Mouse (Mus musculus) midbrain, embryonic 13.5 days (tissue): ENCODE data around the gene Dll4. TPM values are rescaled to one million over a fixed set of nuclear protein-coding genes. Genes with fewer than 3 reads are reported as not detected.

ENCODE experiments used
- ATAC-seq: fragments of 200-750 bp; cut with Nextera tagmentation; 2 replicates; pipeline ENCODE4 v1.8.0; 2017; ENCODE audit warnings: mild to moderate bottlenecking, moderate TSS enrichment, moderate library complexity
- H3K27ac ChIP-seq: fragments of 300-500 bp; sonication (generic); 2 replicates; pipeline ENCODE4 v1.5.1; 2015; ENCODE audit warnings: inconsistent platforms, mild to moderate bottlenecking, moderate library complexity
- H3K27me3 ChIP-seq: fragments of 300-500 bp; sonication (generic); 2 replicates; pipeline ENCODE4 v1.6.1; 2015; ENCODE audit warnings: mild to moderate bottlenecking, inconsistent platforms
- H3K36me3 ChIP-seq: fragments of 300-500 bp; sonication (generic); 2 replicates; pipeline ENCODE4 v1.6.1; 2015; ENCODE audit warnings: mild to moderate bottlenecking, inconsistent platforms
- H3K4me1 ChIP-seq: fragments of 300-500 bp; sonication (generic); replicated peaks from 2 replicates; pipeline ENCODE4 v1.6.1; 2015; ENCODE audit warnings: inconsistent platforms
- H3K4me2 ChIP-seq: fragments of 300-500 bp; sonication (generic); replicated peaks from 2 replicates; pipeline ENCODE4 v1.6.1; 2015; ENCODE audit warnings: moderate library complexity, mild to moderate bottlenecking, inconsistent platforms
- H3K4me3 ChIP-seq: fragments of 300-500 bp; sonication (generic); replicated peaks from 2 replicates; pipeline ENCODE4 v1.5.1; 2015; ENCODE audit warnings: mild to moderate bottlenecking, inconsistent platforms
- H3K9ac ChIP-seq: fragments of 300-500 bp; sonication (generic); replicated peaks from 2 replicates; pipeline ENCODE4 v1.6.1; 2015; ENCODE audit warnings: mild to moderate bottlenecking, inconsistent platforms
- H3K9me3 ChIP-seq: fragments of 300-500 bp; sonication (generic); 2 replicates; pipeline ENCODE4 v1.6.1; 2016; ENCODE audit warnings: mild to moderate bottlenecking, inconsistent platforms
- WGBS: fragments of 180-500 bp; shearing (Covaris S2); methylation state at CpG from one replicate; pipeline ENCODE4 v1.1.7; 2015; 5-methylcytosine and 5-hydroxymethylcytosine counted together
- polyA plus RNA-seq: library from polyadenylated mRNA; unstranded; fragments of >200 nt; fragmentation: Nextera tagmentation; extraction: Ambion mirVana; gene quantifications from 2 replicates; pipeline ENCODE4 v1.2.1, GENCODE M21; 2015

Gene Dll4
- polyA plus RNA-seq, 1 experiment from 2014 or later = 5.9 TPM

DNA sequence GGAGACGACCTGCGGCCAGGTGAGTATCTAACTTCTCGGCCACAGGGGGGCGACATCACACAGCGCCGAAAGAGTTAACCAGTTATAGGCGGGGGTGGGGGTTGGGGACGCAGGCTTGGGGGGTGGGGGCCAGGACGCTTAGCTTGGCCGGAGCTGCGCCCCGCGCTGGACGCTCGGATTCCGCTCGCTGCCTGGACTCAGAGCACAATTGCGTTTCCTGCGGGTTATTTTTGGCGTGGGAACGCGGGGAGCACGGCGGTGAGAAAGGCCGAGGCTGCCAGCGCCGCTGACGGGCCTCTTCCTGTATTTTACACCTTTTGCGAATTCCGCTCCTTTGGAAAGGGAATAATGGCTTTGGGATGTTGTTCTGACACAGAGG is 1.5 kb downstream of the Dll4 start:
- Histone ChIP-seq H3K27ac (no peak overlapping the region), H3K4me3 (peak overlapping the region; percentile 48), H3K4me1 (peaks cover 66% of the 10 kb centered on the region), H3K4me2 (peak overlapping the region; percentile 79), H3K9ac (peak overlapping the region; percentile 60), H3K9me3 (no peaks in the 10 kb centered on the region), H3K36me3 (no peaks in the 10 kb centered on the region), H3K27me3 (peaks cover 98% of the 10 kb centered on the region)
- WGBS = 0% methylated on average over 30 of the region's 30 CpGs
- no peak for ATAC-seq

DNA sequence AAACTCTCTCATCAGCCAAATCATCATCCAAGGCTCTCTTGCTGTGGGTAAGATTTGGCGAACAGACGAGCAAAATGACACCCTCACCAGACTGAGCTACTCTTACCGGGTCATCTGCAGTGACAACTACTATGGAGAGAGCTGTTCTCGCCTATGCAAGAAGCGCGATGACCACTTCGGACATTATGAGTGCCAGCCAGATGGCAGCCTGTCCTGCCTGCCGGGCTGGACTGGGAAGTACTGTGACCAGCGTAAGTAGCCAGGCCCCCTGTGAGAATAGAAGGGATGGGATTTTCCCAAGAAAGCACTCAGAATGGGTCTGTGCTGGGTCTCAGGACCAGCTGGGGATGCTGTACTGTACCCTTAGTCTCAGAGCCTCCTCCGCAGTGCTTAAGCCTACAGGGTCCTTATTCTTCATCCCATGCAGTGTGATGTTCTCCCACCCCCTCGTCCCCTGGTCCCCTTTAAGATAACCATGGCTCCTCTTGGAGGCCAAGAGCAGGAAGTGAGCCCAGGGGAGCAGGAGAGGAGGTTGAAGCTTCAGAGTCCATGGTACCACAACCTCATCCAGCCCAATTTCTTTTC is 2.5 kb downstream of the Dll4 start:
- peaks cover 56% of the 10 kb centered on the region for H3K4me1 ChIP-seq
- H3K27me3 ChIP-seq = peaks cover 95% of the 10 kb centered on the region
- WGBS = 16% methylated on average over 11 of the region's 11 CpGs
- no peak for ATAC-seq
- no peaks in the 10 kb centered on the region for H3K36me3 ChIP-seq
- H3K9ac ChIP-seq = no peak overlapping the region
- H3K9me3 ChIP-seq = no peaks in the 10 kb centered on the region
- H3K4me3 ChIP-seq = peak overlapping the region; percentile 48
- H3K27ac ChIP-seq = no peak overlapping the region
- H3K4me2 ChIP-seq = peak overlapping the region; percentile 79

DNA sequence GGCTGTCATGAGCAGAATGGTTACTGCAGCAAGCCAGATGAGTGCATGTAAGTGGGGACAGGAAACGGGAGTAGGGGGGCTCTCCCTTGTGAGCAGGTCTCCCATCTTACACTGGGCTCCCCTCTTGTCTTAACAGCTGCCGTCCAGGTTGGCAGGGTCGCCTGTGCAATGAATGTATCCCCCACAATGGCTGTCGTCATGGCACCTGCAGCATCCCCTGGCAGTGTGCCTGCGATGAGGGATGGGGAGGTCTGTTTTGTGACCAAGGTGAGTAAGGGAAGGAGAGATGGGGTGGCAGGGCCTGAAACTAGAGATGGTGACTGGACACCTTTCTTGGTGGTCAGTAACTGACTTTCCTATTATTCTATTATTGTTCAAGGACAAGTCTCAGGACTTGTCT is 3.0 kb downstream of the Dll4 start:
- Histone ChIP-seq H3K9ac (no peak overlapping the region), H3K4me1 (peaks cover 53% of the 10 kb centered on the region), H3K4me2 (peak overlapping the region; percentile 79), H3K27ac (no peak overlapping the region), H3K36me3 (no peaks in the 10 kb centered on the region), H3K9me3 (no peaks in the 10 kb centered on the region), H3K27me3 (peaks cover 90% of the 10 kb centered on the region), H3K4me3 (peak overlapping the region; percentile 48; the same call in 1 of the 2 replicates)
- 39% methylated on average over 5 of the region's 5 CpGs for WGBS
- no peak for ATAC-seq

DNA sequence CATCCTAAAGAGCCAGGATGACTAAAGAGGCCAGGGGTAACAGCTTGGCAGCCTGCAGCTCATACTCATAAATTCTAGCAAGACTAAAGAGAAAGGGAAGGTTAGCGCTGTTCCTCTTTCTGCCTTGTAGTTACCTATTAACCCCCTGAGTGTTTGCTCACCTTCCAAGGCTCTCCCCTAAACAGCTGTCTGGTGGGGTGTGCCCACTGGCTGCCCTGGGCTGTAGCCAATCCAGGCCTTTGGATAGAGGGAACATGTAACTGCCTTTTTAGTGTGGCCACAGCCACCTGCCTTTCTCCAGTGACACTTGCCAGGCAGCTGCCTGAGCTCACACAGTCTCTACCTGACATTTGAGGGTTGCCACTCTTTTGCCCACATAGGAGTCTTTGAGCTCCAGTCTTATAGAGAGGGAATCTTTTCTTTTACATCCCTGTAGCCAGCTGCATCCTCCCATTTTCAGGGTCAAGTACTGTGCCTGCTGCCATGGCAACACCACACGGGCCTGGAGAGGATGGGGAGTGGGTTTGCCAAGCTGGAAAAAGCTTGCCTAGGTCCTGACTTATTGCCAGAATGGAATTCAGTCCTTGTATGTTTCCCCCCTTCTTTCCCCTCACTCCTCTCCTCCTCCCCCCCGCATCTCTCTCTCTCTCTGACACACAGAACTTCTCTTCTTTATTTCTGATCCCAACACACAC is 3.7 kb downstream of the Dll4 start:
- H3K9ac ChIP-seq = peak overlapping the region; percentile 39; the same call in 1 of the 2 replicates
- peaks cover 82% of the 10 kb centered on the region for H3K27me3 ChIP-seq
- 54% methylated on average over 3 of the region's 3 CpGs for WGBS
- H3K4me3 ChIP-seq = no peak overlapping the region
- no peak overlapping the region for H3K27ac ChIP-seq
- ATAC-seq = peak; percentile 25; the same call in 1 of the 2 replicates
- no peaks in the 10 kb centered on the region for H3K36me3 ChIP-seq
- peaks cover 47% of the 10 kb centered on the region for H3K4me1 ChIP-seq
- H3K9me3 ChIP-seq = no peaks in the 10 kb centered on the region
- H3K4me2 ChIP-seq = peak overlapping the region; percentile 79; the same call in 1 of the 2 replicates

DNA sequence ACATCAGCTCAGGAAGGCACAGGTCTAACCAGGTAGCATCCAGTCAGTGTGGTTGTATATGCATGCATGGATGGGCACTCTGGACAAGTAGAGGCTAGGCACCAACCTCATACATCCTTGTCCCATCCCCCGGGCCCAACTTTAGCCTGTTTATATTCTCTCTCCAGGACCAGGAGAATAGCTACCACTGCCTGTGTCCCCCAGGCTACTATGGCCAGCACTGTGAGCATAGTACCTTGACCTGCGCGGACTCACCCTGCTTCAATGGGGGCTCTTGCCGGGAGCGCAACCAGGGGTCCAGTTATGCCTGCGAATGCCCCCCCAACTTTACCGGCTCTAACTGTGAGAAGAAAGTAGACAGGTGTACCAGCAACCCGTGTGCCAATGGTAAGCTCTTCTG is 5.2 kb downstream of the Dll4 start:
- Histone ChIP-seq H3K36me3 (no peaks in the 10 kb centered on the region), H3K4me1 (peaks cover 31% of the 10 kb centered on the region), H3K9me3 (no peaks in the 10 kb centered on the region), H3K27me3 (peaks cover 74% of the 10 kb centered on the region), H3K4me2 (no peak overlapping the region), H3K9ac (no peak overlapping the region), H3K27ac (no peak overlapping the region), H3K4me3 (no peak overlapping the region)
- 93% methylated on average over 8 of the region's 8 CpGs for WGBS
- ATAC-seq = no peak

DNA sequence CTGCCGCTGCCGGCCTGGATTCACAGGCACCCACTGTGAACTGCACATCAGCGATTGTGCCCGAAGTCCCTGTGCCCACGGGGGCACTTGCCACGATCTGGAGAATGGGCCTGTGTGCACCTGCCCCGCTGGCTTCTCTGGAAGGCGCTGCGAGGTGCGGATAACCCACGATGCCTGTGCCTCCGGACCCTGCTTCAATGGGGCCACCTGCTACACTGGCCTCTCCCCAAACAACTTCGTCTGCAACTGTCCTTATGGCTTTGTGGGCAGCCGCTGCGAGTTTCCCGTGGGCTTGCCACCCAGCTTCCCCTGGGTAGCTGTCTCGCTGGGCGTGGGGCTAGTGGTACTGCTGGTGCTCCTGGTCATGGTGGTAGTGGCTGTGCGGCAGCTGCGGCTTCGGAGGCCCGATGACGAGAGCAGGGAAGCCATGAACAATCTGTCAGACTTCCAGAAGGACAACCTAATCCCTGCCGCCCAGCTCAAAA is 6.6 kb downstream of the Dll4 start:
- H3K27ac ChIP-seq = no peak overlapping the region
- H3K4me3 ChIP-seq = no peak overlapping the region
- no peak for ATAC-seq
- no peaks in the 10 kb centered on the region for H3K36me3 ChIP-seq
- H3K9me3 ChIP-seq = no peaks in the 10 kb centered on the region
- peaks cover 18% of the 10 kb centered on the region for H3K4me1 ChIP-seq
- WGBS = 75% methylated on average over 24 of the region's 24 CpGs
- no peak overlapping the region for H3K9ac ChIP-seq
- H3K4me2 ChIP-seq = no peak overlapping the region
- peaks cover 73% of the 10 kb centered on the region for H3K27me3 ChIP-seq

DNA sequence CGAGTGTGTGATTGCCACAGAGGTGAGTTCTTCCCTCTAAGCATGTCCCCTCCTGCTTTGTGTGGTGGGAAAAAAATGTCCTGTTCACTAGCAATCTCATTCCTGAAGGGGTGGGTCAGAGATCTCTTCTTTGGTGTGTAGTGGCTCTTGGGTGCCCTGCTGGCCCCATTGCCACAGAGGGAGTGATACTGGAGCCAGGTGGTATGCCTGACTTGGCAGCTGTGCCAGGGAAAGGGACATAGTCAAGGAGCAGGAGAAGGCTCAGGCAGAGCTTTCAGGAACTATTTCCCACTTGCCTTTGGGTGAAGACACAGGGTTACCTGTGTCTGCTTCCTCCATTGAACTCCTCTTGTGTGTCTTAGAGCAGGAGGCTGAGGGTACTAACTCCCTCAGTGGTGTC is 8.6 kb downstream of the Dll4 start:
- Histone ChIP-seq H3K36me3 (no peaks in the 10 kb centered on the region), H3K27me3 (peaks cover 55% of the 10 kb centered on the region), H3K9ac (no peak overlapping the region), H3K9me3 (no peaks in the 10 kb centered on the region), H3K4me1 (peaks cover 9% of the 10 kb centered on the region), H3K27ac (no peak overlapping the region), H3K4me2 (no peak overlapping the region), H3K4me3 (no peak overlapping the region)
- 61% methylated on average over 1 of the region's 1 CpGs for WGBS
- ATAC-seq = no peak

DNA sequence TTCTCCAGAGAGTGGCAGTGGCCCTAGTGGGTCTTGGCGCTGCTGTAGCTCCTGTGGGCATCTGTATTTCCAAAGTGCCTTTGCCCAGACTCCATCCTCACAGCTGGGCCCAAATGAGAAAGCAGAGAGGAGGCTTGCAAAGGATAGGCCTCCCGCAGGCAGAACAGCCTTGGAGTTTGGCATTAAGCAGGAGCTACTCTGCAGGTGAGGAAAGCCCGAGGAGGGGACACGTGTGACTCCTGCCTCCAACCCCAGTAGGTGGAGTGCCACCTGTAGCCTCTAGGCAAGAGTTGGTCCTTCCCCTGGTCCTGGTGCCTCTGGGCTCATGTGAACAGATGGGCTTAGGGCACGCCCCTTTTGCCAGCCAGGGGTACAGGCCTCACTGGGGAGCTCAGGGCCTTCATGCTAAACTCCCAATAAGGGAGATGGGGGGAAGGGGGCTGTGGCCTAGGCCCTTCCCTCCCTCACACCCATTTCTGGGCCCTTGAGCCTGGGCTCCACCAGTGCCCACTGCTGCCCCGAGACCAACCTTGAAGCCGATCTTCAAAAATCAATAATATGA is 9.5 kb downstream of the Dll4 start:
- 72% methylated on average over 7 of the region's 7 CpGs for WGBS
- Histone ChIP-seq H3K9ac (no peak overlapping the region), H3K4me1 (0 out of 2 replicates have a peak, but pooled peaks cover 5% of the 10 kb centered on the region), H3K36me3 (no peaks in the 10 kb centered on the region), H3K27me3 (peaks cover 48% of the 10 kb centered on the region), H3K9me3 (no peaks in the 10 kb centered on the region), H3K4me2 (no peak overlapping the region), H3K4me3 (no peak overlapping the region), H3K27ac (no peak overlapping the region)
- ATAC-seq = no peak

DNA sequence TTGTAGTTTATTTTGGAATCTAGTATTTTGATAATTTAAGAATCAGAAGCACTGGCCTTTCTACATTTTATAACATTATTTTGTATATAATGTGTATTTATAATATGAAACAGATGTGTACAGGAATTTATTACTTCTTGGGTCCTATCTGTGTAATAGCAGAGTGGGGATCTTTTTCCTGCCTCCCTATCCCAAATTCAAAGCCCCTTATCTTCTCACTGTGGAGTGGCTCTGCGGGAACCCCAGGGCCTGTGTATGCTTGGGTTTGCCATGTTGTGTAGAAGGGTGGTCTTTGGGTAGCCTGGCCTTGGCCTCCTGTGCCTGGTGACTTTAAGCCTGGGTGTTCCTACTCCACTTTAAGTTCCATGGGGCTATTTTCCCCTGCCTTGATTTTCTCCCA is 10.0 kb downstream of the Dll4 start:
- WGBS = 89% methylated on average over 1 of the region's 1 CpGs
- H3K27ac ChIP-seq = no peak overlapping the region
- ATAC-seq = no peak
- no peaks in the 10 kb centered on the region for H3K36me3 ChIP-seq
- no peak overlapping the region for H3K4me2 ChIP-seq
- H3K9ac ChIP-seq = no peak overlapping the region
- H3K4me3 ChIP-seq = no peak overlapping the region
- H3K9me3 ChIP-seq = no peaks in the 10 kb centered on the region
- 0 out of 2 replicates have a peak, but pooled peaks cover 5% of the 10 kb centered on the region for H3K4me1 ChIP-seq
- peaks cover 46% of the 10 kb centered on the region for H3K27me3 ChIP-seq

DNA sequence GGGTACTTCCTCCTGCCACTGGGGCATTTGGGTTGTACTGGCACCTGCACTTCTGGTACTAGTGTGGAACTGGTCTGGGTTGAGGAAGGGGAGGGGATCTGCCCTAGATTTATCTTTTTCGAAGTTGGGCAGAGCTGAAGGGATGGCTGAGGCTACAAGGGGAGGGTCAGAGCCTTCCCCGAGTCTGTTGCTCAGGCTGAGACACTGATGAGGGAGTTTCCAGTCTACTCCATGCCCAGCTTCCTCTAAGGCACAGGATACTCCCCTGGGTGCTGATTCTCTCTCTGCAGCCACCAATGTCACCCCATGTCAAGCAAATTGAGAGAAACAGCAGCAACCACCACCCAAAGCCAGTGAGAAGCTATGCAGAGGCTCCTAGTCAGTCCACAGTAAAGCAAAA is 10.4 kb downstream of the Dll4 start:
- H3K4me2 ChIP-seq = no peak overlapping the region
- WGBS = 80% methylated on average over 2 of the region's 2 CpGs
- H3K9ac ChIP-seq = no peak overlapping the region
- peaks cover 41% of the 10 kb centered on the region for H3K27me3 ChIP-seq
- H3K9me3 ChIP-seq = no peaks in the 10 kb centered on the region
- 0 out of 2 replicates have a peak, but pooled peaks cover 5% of the 10 kb centered on the region for H3K4me1 ChIP-seq
- H3K36me3 ChIP-seq = no peaks in the 10 kb centered on the region
- ATAC-seq = no peak
- H3K27ac ChIP-seq = no peak overlapping the region
- H3K4me3 ChIP-seq = no peak overlapping the region

DNA sequence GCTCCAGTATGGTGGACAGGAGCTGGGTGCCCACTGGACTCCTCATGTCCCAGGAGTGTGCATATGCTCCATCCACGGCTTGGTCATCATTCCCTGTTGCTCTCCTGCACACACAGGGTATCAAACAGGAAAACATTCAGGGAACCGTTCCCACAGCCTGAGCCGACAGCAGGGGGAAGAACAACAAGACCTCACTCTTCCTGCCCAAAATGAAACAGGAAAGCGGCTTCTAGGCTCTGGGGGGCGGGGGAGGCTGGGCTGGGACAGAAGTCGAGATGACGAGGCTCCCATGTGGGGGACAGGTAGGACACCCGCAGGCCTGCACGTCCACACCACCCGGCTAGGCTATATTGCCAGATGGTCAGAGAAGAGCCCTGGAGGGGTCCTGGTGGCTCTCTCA is 10.9 kb downstream of the Dll4 start:
- no peak overlapping the region for H3K4me3 ChIP-seq
- no peak overlapping the region for H3K4me2 ChIP-seq

More for the DNA sequence above, 10.9 kb downstream of the Dll4 start:
- H3K36me3 ChIP-seq = no peaks in the 10 kb centered on the region
- 69% methylated on average over 10 of the region's 10 CpGs for WGBS
- H3K27me3 ChIP-seq = peaks cover 37% of the 10 kb centered on the region
- no peaks in the 10 kb centered on the region for H3K9me3 ChIP-seq
- no peak overlapping the region for H3K9ac ChIP-seq
- H3K4me1 ChIP-seq = 0 out of 2 replicates have a peak, but pooled peaks cover 5% of the 10 kb centered on the region
- ATAC-seq = no peak
- no peak overlapping the region for H3K27ac ChIP-seq
